Mouse (Mus musculus) bone marrow macrophage, adult 2 months (primary cell): ENCODE results near the gene Cap1.

Experiments
- CTCF ChIP-seq: IDR thresholded peaks from 2 replicates; pipeline ENCODE4 v1.5.1; 2012; ENCODE audit warnings: low read depth, mild to moderate bottlenecking, low read length, moderate library complexity
- POLR2A ChIP-seq: IDR thresholded peaks from 2 replicates; pipeline ENCODE4 v1.6.1; 2012; ENCODE audit warnings: mild to moderate bottlenecking, low read depth, low read length, borderline replicate concordance

DNA sequence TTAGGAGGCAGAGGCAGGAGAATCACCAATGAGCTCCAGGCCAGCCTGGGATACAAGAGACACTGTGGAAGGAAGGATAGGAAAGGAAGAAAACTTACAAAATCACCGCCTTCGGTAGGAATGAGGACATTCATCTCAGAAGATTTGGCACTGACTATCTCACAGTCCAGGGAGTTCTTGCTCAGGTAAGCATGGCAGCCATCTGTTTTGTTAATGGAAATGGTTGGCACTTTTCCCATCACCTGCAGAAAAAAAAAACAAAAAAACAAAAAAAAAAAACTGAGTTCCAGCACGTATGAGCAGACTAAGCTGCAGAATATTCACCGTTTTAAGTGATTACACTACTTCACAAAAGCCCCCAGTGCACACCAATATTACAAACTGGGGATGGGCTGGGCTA is 24.0 kb downstream of the Cap1 start:
- TF ChIP-seq CTCF (no peak), POLR2A (no peak)
